Mouse (Mus musculus): ENCODE measurements around the gene Gm42906.

The Gm42906 gene

GRCm38 (mm10) chr5:151393821-151394662 lies 33.9 kb downstream of the Gm42906 start:
- DNase-seq: peak in 1 of 2 experiments; percentile 24

GRCm38 (mm10) chr5:151389827-151390226 lies 38.1 kb downstream of the Gm42906 start:
- no peak for DNase-seq

GRCm38 (mm10) chr5:151379896-151380295 lies 48.1 kb downstream of the Gm42906 start:
- no peak for DNase-seq

GRCm38 (mm10) chr5:151379210-151379609 lies 48.8 kb downstream of the Gm42906 start:
- DNase-seq: no peak

- no peak for DNase-seq
Measured at GRCm38 (mm10) chr5:151376931-151377330, 51.0 kb downstream of the Gm42906 start.

- DNase-seq: no peak
Measured at GRCm38 (mm10) chr5:151374825-151375224, 53.1 kb downstream of the Gm42906 start.

GRCm38 (mm10) chr5:151371130-151371529 lies 56.8 kb downstream of the Gm42906 start:
- DNase-seq: no peak

GRCm38 (mm10) chr5:151369306-151369721 lies 58.6 kb downstream of the Gm42906 start:
- DNase-seq: peak in 1 of 2 experiments; percentile 27

GRCm38 (mm10) chr5:151368395-151369190 lies 59.4 kb downstream of the Gm42906 start:
- peak; percentile 100 for DNase-seq

- peak; percentile 71 to 80 for DNase-seq
Measured at GRCm38 (mm10) chr5:151367881-151368394, 60.0 kb downstream of the Gm42906 start.

GRCm38 (mm10) chr5:151367317-151367716 lies 60.6 kb downstream of the Gm42906 start:
- DNase-seq: no peak

GRCm38 (mm10) chr5:151363343-151364000 lies 64.5 kb downstream of the Gm42906 start:
- peak; percentile 30 to 36 for DNase-seq

GRCm38 (mm10) chr5:151349616-151350015 lies 78.3 kb downstream of the Gm42906 start:
- DNase-seq: no peak

- no peak for DNase-seq
Measured at GRCm38 (mm10) chr5:151348418-151348817, 79.5 kb downstream of the Gm42906 start.

GRCm38 (mm10) chr5:151346626-151347025 lies 81.3 kb downstream of the Gm42906 start:
- no peak for DNase-seq

GRCm38 (mm10) chr5:151344737-151345136 lies 83.2 kb downstream of the Gm42906 start:
- DNase-seq: no peak

GRCm38 (mm10) chr5:151333686-151334085 lies 94.3 kb downstream of the Gm42906 start:
- DNase-seq: no peak

- DNase-seq: no peak
Measured at GRCm38 (mm10) chr5:151333191-151333594, 94.8 kb downstream of the Gm42906 start.

GRCm38 (mm10) chr5:151315804-151316597 lies 112.0 kb downstream of the Gm42906 start:
- peak; percentile 20 to 46 for DNase-seq

GRCm38 (mm10) chr5:151300286-151300685 lies 127.7 kb downstream of the Gm42906 start:
- DNase-seq: peak; percentile 30 to 32

- peak; percentile 56 to 67 for DNase-seq
Measured at GRCm38 (mm10) chr5:151299576-151299975, 128.4 kb downstream of the Gm42906 start.

- no peak for DNase-seq
Measured at GRCm38 (mm10) chr5:151298371-151298770, 129.6 kb downstream of the Gm42906 start.

All from kidney, postnatal 4 days (tissue).